Mouse (Mus musculus): ENCODE measurements at regions not wholly inside any gene's neighbourhood (a gene's known extent, or its start where the extent isn't known, plus 50 kb on each side); places are given as distances from the start of the nearest gene placed in this dataset.
A peak's percentile ranks its signal among the peaks of the same experiment; 100 is the strongest.

- no peak for DNase-seq
These were observed 170.4 kb downstream of the Rnf144a start for GRCm38 (mm10) chr12:26244701-26245100.

DNA sequence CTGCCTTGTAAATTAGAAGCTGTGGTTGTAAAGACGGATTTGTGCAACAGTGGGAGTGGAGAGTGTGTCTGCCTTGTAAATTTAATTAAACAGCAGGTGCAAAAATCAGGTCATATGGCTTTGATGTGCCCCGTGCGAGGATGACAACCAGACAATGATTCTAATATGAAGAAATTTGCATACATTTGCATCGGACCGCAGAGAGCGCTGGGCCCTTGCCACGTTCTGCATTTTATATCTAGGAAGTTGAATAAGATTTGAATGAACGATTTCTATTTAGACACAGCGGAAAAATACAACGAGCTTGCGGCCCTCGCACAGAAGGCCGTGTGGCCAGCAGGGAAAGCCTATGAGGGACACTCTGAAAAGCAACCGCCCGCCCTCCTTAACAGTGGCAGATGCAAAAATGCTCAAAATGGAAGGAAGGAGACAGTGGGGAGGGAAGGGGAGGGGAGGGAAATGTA is 187.5 kb downstream of the Rnf144a start:
- no peak for DNase-seq

GRCm38 (mm10) chr12:26226363-26226762 is 188.7 kb downstream of the Rnf144a start:
- peak; percentile 78 for DNase-seq

- DNase-seq: no peak
These were observed 202.6 kb downstream of the Rnf144a start for GRCm38 (mm10) chr12:26212447-26212846.

DNA sequence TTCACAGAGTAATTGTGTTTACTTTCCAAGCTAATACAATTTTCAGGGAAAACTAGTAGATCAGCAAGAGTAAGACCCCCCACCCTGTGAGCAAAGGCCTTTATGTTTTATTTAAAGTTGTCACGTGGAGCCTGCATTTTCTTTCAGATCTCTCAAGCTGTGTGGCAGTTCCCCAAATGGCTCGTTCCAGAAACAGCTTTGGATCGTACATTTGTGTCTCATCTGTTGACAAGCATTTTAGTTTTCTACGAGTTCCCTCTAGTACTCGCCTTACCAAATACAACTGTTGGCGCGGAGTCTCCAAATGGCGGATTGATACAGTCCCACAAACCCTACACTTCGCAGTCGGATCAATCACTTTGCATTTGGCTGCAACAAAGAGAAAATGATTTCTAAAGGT is 203.6 kb downstream of the Rnf144a start:
- no peak for DNase-seq

DNA sequence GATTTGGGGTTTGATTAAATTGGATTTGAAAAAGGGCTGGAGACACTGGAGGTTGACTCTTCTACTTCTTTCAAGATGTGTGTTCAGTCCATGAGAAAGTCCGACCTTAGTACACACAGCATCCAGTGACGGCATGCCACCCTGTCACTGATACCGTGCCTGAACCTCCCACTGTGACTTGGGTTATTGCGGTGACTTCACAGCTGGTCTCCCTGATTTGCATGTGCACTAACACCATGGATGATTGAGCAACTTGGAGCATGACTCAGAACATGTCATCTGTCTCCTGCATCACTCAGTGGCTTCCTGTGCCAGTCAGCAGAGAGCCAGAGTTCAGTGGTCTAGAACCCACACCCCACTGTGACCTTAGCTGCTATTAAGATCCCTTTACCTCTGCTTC is 208.3 kb downstream of the Rnf144a start:
- peak; percentile 59 for DNase-seq

DNA sequence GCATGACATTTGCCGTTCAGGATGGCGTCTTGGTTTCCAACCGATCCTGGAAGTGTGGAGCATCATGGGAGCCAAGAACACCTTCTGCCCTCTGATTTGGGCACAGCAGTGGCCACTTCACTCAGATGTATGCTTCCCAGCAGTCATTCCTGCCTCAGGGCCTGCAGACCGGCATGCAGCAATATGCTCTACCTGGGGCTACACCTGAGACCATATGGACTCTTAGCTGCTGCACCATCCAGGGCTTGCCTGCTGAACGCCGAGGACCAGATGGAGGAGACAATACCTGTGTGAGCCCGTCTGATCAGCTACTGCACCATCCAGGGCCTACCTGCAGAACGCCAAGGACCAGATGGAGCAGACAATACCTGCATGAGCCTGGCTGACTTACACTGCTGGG is 209.0 kb downstream of the Rnf144a start:
- DNase-seq: peak; percentile 99

DNA sequence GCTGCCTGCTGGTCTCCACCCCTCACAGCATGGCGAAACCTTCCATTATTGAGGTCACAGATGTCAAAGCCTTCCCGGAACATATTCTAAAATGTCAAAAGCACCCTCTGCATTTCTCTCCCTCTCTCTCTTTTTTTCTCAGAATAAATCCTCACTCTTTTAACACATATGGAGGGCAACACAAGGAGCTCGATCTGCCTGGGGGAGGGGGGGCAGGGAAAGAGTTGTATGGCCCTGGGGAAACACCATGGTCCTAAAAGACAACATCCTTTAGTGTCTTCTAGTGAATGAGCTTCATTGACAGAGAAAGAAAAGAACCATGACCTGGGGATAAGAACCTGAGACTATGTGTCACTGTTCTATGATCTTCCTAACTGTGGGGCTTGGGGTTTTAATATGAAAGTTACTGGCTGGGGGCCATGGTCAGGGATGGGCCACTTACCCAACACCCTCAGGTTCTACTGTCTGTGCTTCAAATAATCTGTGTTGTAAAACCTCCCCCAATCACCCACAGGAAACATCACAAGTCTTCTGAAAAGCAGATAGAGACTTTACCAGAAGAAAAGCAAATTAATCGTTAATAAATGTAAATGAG is 223.0 kb downstream of the Rnf144a start:
- peak; percentile 69 for DNase-seq

GRCm38 (mm10) chr12:26191268-26191981 is 223.6 kb downstream of the Rnf144a start:
- peak; percentile 93 for DNase-seq

DNA sequence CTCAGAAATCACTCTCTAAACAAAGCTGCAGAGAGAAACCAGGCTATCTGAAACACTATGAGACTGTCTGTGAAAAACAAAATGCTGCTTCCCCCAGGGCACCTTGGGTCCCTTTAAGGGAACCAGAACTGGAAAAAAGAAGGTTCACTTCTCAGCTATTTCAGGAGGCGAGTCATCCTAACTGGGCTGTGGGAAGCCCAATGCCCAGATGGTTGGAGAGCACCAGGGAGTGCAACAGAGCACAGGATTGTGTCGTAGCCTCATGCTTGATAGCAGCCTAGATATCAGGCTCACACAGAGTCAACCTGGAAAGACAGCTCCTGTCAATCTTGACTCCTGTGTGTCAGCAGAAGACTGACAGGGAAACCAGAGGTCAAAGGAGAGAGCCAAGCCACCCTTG is 226.1 kb downstream of the Rnf144a start:
- peak; percentile 68 for DNase-seq

DNA sequence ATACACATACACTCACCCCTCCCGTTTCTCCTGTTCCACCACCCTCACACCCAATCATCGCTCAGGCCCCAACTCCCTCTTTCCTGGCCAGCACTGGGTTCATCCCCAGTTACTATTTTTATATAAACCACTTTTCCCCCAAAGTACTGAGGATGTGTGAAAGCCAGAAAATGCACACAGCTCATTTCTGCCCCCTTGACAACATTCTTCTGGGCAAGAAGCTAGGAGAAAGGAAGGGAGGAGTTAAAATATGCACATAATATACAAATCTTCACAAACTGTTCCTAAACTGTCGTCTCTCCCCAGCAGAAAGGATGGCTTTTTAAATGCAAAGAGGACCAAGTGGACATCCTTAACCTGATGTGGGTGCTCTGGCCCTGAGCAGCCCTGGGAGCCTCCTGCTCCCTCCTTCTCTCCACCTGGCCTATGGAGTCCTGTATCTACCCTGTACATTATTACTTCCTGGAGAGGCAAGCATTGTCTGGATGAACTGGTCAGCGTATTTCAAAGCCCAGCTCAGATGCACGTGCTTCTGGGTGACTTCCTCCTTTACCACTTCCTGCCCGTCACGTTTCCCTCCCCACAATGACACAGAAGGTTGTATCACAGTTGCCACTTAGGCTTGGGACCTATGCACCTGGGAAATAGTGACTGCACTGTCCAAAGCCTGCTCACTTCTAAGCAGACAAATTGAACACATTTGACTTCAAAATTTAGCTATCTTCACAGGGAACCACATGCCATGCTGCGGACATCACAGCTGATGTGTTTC is 227.8 kb downstream of the Rnf144a start:
- no peak for DNase-seq

- no peak for DNase-seq
These were observed 230.2 kb downstream of the Rnf144a start for GRCm38 (mm10) chr12:26184701-26185460.

DNA sequence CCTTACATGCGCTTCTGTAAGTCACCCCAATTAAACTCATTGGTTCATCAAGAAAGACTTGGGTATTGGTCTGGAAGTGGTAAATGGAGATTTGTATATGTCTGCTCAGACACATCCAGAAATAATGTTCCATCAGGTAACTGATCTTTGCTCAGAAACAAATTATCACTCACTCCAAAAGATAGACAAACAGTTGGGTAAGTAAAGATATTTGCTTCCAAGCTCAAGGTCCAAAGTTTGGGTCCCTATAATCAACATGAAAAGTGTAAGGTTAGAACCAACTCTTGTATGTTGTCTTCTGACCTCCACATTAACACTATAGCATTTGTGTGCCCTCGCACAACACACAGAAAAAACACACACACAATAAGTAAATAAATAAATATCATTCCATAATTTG is 232.0 kb downstream of the Rnf144a start:
- DNase-seq: no peak

- no peak for DNase-seq
These were observed 234.2 kb downstream of the Rnf144a start for GRCm38 (mm10) chr12:26180846-26181245.

- peak; percentile 78 for DNase-seq
These were observed 238.8 kb downstream of the Rnf144a start for GRCm38 (mm10) chr12:26176231-26176662.

DNA sequence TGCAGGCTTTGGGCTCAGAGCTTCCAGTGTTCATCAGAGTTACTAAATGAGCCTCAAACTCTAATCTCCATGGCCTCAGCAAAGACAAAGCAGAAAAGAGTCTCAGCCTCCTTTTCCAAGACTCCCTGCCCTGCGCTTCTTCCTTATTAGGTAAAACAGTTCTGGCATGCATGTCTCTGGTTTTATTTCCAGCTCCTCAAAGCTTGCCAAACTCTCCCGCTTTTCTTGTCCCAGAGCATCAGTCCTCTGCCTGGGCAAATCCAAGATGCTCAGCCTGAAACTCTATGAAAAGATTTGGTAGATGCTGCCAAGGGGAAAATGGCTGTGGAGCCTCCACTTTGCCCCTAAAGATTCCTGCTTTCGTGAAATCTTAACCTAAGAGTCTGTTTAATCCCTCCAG is 251.6 kb downstream of the Rnf144a start:
- DNase-seq: no peak

GRCm38 (mm10) chr12:26160861-26161615 is 254.0 kb downstream of the Rnf144a start:
- no peak for DNase-seq

DNA sequence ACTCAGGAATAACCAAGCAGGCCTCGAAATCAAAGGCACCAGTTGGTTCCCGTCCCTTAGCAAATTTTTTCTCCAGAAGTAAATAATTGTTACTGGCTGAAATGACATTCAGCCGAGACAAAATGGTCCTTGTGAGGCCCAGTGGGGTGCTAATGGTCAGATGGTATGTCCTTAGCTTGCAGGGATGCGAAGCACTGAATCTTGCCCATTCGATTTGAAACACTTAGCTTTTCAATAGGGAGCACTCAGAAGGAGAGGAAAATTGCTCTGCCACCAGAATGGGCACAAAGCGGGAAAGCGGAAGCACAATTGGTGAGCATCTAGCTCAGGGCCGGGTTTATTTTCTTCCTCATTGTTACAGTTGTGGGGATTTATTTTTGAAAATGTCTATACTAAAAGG is 262.1 kb downstream of the Rnf144a start:
- no peak for DNase-seq

DNA sequence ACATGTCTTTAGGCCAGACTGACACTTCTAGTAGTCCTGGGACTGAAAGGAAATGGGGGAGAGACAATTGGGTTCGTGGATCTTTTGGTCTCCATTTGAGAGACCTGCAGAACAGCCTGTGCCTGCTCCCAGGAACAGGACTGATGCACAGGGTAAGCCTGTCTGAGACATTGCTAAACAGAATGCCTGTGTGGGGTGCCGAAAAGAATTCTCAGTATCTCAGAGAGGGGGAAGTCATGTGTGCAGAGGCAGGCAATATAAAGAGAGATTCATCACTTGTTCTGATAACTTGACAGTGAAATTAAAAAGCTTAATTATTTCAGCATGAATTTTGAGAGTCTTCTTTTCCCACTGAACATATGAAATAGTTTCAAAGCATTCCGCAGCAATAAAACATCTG is 268.7 kb downstream of the Rnf144a start:
- no peak for DNase-seq

GRCm38 (mm10) chr12:26145085-26145714 is 269.9 kb downstream of the Rnf144a start:
- peak; percentile 36 for DNase-seq

DNA sequence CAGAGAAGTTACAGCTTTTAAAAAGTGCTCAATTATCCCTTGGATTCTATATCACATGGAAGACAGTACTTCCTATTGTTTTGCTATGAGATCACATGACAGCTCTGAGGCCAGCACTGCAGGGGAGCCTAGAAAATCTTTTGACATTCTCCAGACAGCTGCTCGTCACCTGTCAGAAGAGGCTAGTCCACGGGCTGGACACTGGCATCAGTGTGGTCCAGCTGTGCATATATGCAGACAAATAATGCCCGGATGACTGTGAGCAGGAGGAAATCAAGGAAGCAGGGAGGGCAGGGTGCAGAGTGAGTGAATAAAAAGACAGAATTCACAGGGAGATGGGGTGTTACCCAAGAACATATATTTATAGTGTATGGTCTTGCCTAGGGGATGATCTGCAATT is 270.4 kb downstream of the Rnf144a start:
- DNase-seq: no peak

DNA sequence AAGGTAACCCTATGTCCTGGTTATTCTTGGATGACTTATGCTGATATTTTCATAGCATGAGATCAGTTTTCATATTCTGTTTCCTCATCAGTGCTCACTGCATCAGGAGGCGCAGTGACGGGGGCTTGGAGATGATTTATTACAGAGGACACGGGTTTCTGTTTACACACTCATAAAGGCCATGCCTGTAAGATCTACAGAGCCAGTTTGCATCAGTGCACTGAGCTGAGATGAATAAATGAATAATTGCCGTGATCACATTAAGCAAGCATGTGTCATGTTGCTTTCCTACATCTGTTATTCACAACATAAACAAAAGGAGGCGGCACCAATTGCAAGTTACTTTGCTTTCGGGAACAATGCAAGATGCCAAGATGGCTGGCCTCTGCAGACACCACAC is 271.6 kb downstream of the Rnf144a start:
- no peak for DNase-seq

All from cerebellum, adult 9-10 months (tissue).